Mouse (Mus musculus) lung, postnatal 10 days (tissue): Measurements from ENCODE around the gene Map7d1.
A peak's percentile ranks its signal among the peaks of the same experiment; 100 is the strongest.

Experiments
- DNase-seq: peaks from one replicate; pipeline ENCODE4 v3.0.0; 2021

The Map7d1 gene

GRCm38 (mm10) chr4:126256131-126256791 is at the start of gene Map7d1:
Gene Map7d1 (minus strand): TSS chr4:126256343.
- DNase-seq, result peak; percentile 89

- DNase-seq, result no peak
Observed at GRCm38 (mm10) chr4:126305428-126305827, 49.3 kb upstream of the Map7d1 start.

- no peak for DNase-seq
Observed at GRCm38 (mm10) chr4:126303877-126304276, 47.7 kb upstream of the Map7d1 start.

- DNase-seq, result no peak
Observed at GRCm38 (mm10) chr4:126301584-126302309, 45.6 kb upstream of the Map7d1 start.

GRCm38 (mm10) chr4:126300916-126301583 is 44.9 kb upstream of the Map7d1 start:
- DNase-seq, result no peak

- peak; percentile 83 for DNase-seq
Observed at GRCm38 (mm10) chr4:126296617-126297101, 40.5 kb upstream of the Map7d1 start.

- DNase-seq, result no peak
Observed at GRCm38 (mm10) chr4:126295937-126296336, 39.8 kb upstream of the Map7d1 start.

- DNase-seq, result no peak
Observed at GRCm38 (mm10) chr4:126295152-126295551, 39.0 kb upstream of the Map7d1 start.

GRCm38 (mm10) chr4:126291196-126291595 is 35.1 kb upstream of the Map7d1 start:
- DNase-seq, result no peak

- DNase-seq, result no peak
Observed at GRCm38 (mm10) chr4:126290314-126290713, 34.2 kb upstream of the Map7d1 start.

GRCm38 (mm10) chr4:126288085-126288666 is 32.0 kb upstream of the Map7d1 start:
- no peak for DNase-seq

- DNase-seq, result peak; percentile 44
Observed at GRCm38 (mm10) chr4:126287302-126287995, 31.3 kb upstream of the Map7d1 start.

GRCm38 (mm10) chr4:126286492-126286891 is 30.3 kb upstream of the Map7d1 start, which contains the start of gene Col8a2:
Gene Col8a2 (plus strand): TSS chr4:126286793.
- peak; percentile 42 for DNase-seq

- no peak for DNase-seq
Observed at GRCm38 (mm10) chr4:126283582-126283981, 27.4 kb upstream of the Map7d1 start.

GRCm38 (mm10) chr4:126281706-126282105 is 25.6 kb upstream of the Map7d1 start:
- no peak for DNase-seq

- no peak for DNase-seq
Observed at GRCm38 (mm10) chr4:126278961-126279360, 22.8 kb upstream of the Map7d1 start.

- no peak for DNase-seq
Observed at GRCm38 (mm10) chr4:126278565-126278915, 22.4 kb upstream of the Map7d1 start.

GRCm38 (mm10) chr4:126277906-126278564 is 21.9 kb upstream of the Map7d1 start:
- DNase-seq, result peak; percentile 76

GRCm38 (mm10) chr4:126275681-126276131 is 19.6 kb upstream of the Map7d1 start:
- DNase-seq, result peak; percentile 45

GRCm38 (mm10) chr4:126275081-126275480 is 18.9 kb upstream of the Map7d1 start:
- no peak for DNase-seq

GRCm38 (mm10) chr4:126273753-126274152 is 17.6 kb upstream of the Map7d1 start:
- no peak for DNase-seq

- no peak for DNase-seq
Observed at GRCm38 (mm10) chr4:126269292-126269691, 13.1 kb upstream of the Map7d1 start.
